Mouse (Mus musculus) neural tube, embryonic 11.5 days (tissue): ENCODE measurements at regions not wholly inside any gene's neighbourhood (a gene's known extent, or its start where the extent isn't known, plus 50 kb on each side); places are given as distances from the start of the nearest gene placed in this dataset.
"Not testable (repeated sequence)": the region's sequence is repeated elsewhere in the genome, so short reads cannot be mapped to it uniquely, and the experiment has no call there.

Experiments
- ATAC-seq: fragments of 200-750 bp; cut with Nextera tagmentation; 2 replicates; pipeline ENCODE4 v1.8.0; 2017; ENCODE audit warnings: moderate number of reproducible peaks, mild to moderate bottlenecking, moderate TSS enrichment, moderate library complexity; ENCODE audit not compliant: insufficient read depth, low FRiP score, low TSS enrichment
- DNase-seq: peaks from one replicate; pipeline ENCODE4 v3.0.0-alpha.2; 2015; ENCODE audit warnings: low spot score
- H3K27ac ChIP-seq: fragments of 300-500 bp; sonication (generic); 2 replicates; pipeline ENCODE4 v1.5.1; 2014; ENCODE audit warnings: low read depth, mild to moderate bottlenecking, low read length
- H3K27me3 ChIP-seq: fragments of 300-500 bp; sonication (generic); 2 replicates; pipeline ENCODE4 v1.6.1; 2014; ENCODE audit warnings: mild to moderate bottlenecking, low read length, mixed read lengths; ENCODE audit not compliant: control insufficient read depth, insufficient read depth
- H3K36me3 ChIP-seq: fragments of 300-500 bp; sonication (generic); 2 replicates; pipeline ENCODE4 v1.6.1; 2014; ENCODE audit warnings: mild to moderate bottlenecking, low read length, moderate library complexity, mixed read lengths; ENCODE audit not compliant: control insufficient read depth, insufficient read depth
- H3K4me1 ChIP-seq: fragments of 300-500 bp; sonication (generic); 2 replicates; pipeline ENCODE4 v1.6.1; 2014; ENCODE audit warnings: low read length, mixed read lengths; ENCODE audit not compliant: control insufficient read depth, insufficient read depth
- H3K4me2 ChIP-seq: fragments of 300-500 bp; sonication (generic); 2 replicates; pipeline ENCODE4 v1.6.1; 2014; ENCODE audit warnings: low read depth, mild to moderate bottlenecking, moderate library complexity
- H3K4me3 ChIP-seq: fragments of 300-500 bp; sonication (generic); 2 replicates; pipeline ENCODE4 v1.5.1; 2014; ENCODE audit warnings: low read depth, low read length
- H3K9ac ChIP-seq: fragments of 300-500 bp; sonication (generic); 2 replicates; pipeline ENCODE4 v1.6.1; 2014; ENCODE audit warnings: mild to moderate bottlenecking, low read length
- H3K9me3 ChIP-seq: fragments of 300-500 bp; sonication (generic); 2 replicates; pipeline ENCODE4 v1.6.1; 2016; ENCODE audit warnings: low read length; ENCODE audit not compliant: control insufficient read depth
- WGBS: fragments of 180-500 bp; shearing (Covaris S2); extraction: QIAGEN DNeasy Blood & Tissue Kit; methylation state at CpG from one replicate; pipeline ENCODE4 v1.1.7; 2014; 5-methylcytosine and 5-hydroxymethylcytosine counted together

- no peak overlapping the region for H3K9ac ChIP-seq
- peak; percentile 35 for DNase-seq
- no peak overlapping the region for H3K4me3 ChIP-seq
- no peaks in the 10 kb centered on the region for H3K36me3 ChIP-seq
- H3K27ac ChIP-seq, result no peak overlapping the region
- H3K9me3 ChIP-seq, result no peaks in the 10 kb centered on the region
- H3K4me2 ChIP-seq, result no peak overlapping the region
- H3K4me1 ChIP-seq, result peaks cover 6% of the 10 kb centered on the region; the same call in 1 of the 2 replicates
- peak; percentile 45; the same call in 1 of the 2 replicates for ATAC-seq
- H3K27me3 ChIP-seq, result no peaks in the 10 kb centered on the region
- WGBS, result 49% methylated on average over 14 of the region's 14 CpGs
These were observed 106.5 kb upstream of the Rad23b start for GRCm38 (mm10) chr4:55243091-55244058.

DNA sequence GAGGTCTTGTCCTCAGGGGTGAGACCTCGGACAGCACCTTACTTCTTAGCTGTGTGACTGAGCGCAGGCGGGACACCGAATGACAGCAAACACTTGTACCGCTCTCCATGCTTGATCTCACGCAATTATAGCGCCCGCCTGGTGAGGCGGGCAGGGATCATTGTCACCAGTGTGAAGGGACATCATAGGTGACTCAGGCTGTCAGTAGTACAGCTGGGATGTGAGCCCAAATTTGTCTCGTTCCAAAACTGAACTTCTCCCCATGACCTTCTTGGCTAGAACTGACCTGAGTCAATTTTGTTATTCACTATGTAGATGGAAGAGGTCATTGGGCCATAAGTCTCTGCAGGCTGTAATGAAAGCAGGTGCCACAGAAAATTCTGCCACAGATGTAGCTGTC is 104.1 kb upstream of the Rad23b start:
- Histone ChIP-seq H3K27ac (no peak overlapping the region), H3K27me3 (no peaks in the 10 kb centered on the region), H3K9me3 (no peaks in the 10 kb centered on the region), H3K9ac (no peak overlapping the region), H3K4me1 (peaks cover 6% of the 10 kb centered on the region; the same call in 1 of the 2 replicates), H3K4me2 (no peak overlapping the region), H3K4me3 (no peak overlapping the region), H3K36me3 (no peaks in the 10 kb centered on the region)
- no peak for DNase-seq
- no peak for ATAC-seq
- 85% methylated on average over 10 of the region's 10 CpGs for WGBS

DNA sequence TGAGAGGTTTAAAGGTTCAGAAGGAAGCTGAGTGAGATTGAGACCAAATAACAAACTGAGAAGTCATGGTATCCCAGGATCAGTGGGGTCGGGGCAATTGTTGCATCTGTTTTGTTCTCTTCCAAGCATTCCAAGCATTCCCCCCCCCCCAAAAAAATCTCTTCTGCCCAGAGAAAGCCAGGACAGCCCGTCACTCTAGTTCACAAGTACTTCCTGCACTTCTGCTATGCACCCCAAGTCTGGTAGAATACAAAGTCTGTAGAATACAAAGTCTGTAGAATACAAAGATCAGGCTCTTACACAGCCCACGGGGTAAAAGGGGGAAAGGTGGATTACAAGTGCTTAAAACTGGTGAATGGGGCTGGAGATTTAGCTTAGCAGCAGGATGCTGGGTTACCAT is 99.5 kb upstream of the Rad23b start:
- Histone ChIP-seq H3K4me1 (no peaks in the 10 kb centered on the region), H3K36me3 (no peaks in the 10 kb centered on the region), H3K4me2 (no peak overlapping the region), H3K27ac (no peak overlapping the region), H3K9ac (no peak overlapping the region), H3K27me3 (no peaks in the 10 kb centered on the region), H3K4me3 (no peak overlapping the region), H3K9me3 (no peaks in the 10 kb centered on the region)
- 32% methylated on average over 3 of the region's 3 CpGs for WGBS
- DNase-seq (no peak), ATAC-seq (no peak)

GRCm38 (mm10) chr4:55251546-55251945 is 98.3 kb upstream of the Rad23b start:
- Histone ChIP-seq H3K27ac (no peak overlapping the region), H3K9ac (no peak overlapping the region), H3K27me3 (no peaks in the 10 kb centered on the region), H3K4me1 (no peaks in the 10 kb centered on the region), H3K4me3 (no peak overlapping the region), H3K9me3 (no peaks in the 10 kb centered on the region), H3K4me2 (no peak overlapping the region), H3K36me3 (no peaks in the 10 kb centered on the region)
- ATAC-seq (no peak), DNase-seq (no peak)
- WGBS, result 85% methylated on average over 5 of the region's 5 CpGs

- Histone ChIP-seq H3K4me1 (no peaks in the 10 kb centered on the region), H3K36me3 (no peaks in the 10 kb centered on the region), H3K9me3 (no peaks in the 10 kb centered on the region), H3K4me3 (no peak overlapping the region), H3K27me3 (no peaks in the 10 kb centered on the region), H3K4me2 (no peak overlapping the region), H3K9ac (no peak overlapping the region), H3K27ac (no peak overlapping the region)
- WGBS, result 89% methylated on average over 8 of the region's 8 CpGs
- no peak for ATAC-seq
- no peak for DNase-seq
These were observed 96.1 kb upstream of the Rad23b start for GRCm38 (mm10) chr4:55253769-55254168.

GRCm38 (mm10) chr4:55271965-55272630 is 77.7 kb upstream of the Rad23b start:
- no peak overlapping the region for H3K4me3 ChIP-seq
- DNase-seq, result peak; percentile 6
- no peak overlapping the region for H3K4me2 ChIP-seq
- no peaks in the 10 kb centered on the region for H3K4me1 ChIP-seq
- ATAC-seq, result no peak
- 85% methylated on average over 8 of the region's 8 CpGs for WGBS
- no peak overlapping the region for H3K27ac ChIP-seq
- no peaks in the 10 kb centered on the region for H3K27me3 ChIP-seq
- no peak overlapping the region for H3K9ac ChIP-seq
- H3K36me3 ChIP-seq, result no peaks in the 10 kb centered on the region
- no peaks in the 10 kb centered on the region for H3K9me3 ChIP-seq

DNA sequence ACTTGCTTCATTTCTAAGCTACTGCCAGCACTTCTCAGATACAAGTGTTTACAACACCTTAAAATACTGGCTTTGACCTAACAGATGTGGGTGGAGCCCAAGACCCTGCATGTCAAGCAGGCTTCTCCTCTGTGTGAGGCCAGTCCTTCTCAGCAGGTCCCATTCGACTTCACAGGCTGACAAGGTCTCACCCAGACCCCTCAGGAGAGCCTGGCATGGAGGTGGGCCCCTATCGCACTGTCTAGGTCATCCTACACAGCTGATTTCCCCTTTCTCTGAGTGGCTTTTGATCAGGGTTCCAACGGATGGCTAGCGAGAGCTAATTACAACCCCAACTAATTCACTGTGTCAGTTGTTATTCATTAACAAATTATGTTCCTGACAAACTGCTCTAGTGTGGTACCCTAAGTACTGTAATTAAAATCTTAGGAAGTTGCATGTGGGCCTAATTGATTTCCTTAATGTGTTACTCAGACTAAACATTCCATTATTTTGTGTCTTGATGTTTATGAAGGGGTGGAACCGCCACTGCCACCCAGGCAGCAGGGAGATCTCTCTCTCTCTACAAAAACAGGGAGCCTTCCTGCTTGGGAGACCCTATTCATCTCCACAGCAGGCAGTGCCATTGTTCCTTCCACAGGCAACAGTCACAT is 73.4 kb upstream of the Rad23b start:
- Histone ChIP-seq H3K27me3 (no peaks in the 10 kb centered on the region), H3K4me1 (no peaks in the 10 kb centered on the region), H3K9me3 (no peaks in the 10 kb centered on the region), H3K4me2 (no peak overlapping the region), H3K36me3 (no peaks in the 10 kb centered on the region), H3K4me3 (no peak overlapping the region), H3K9ac (no peak overlapping the region), H3K27ac (no peak overlapping the region)
- ATAC-seq (no peak), DNase-seq (no peak)
- WGBS, result 8% methylated on average over 5 of the region's 5 CpGs

DNA sequence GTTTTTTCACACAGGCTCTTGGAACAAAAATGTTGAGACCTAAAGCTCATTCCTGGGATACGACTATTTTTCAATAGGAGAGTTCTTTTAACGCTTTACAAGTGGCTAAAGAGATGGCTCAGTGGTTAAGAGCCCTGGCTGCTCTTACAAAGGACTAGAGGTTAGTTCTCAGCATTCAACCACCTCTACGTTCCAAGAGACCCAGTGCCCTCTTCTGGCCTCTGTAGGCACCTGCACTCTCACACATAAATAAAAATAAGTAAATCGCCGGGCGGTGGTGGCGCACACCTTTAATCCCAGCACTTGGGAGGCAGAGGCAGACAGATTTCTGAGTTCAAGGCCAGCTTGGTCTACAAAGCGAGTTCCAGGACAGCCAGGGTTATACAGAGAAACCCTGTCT is 70.5 kb upstream of the Rad23b start:
- H3K36me3 ChIP-seq, H3K9me3 ChIP-seq, ATAC-seq, H3K9ac ChIP-seq, H3K27me3 ChIP-seq, H3K4me2 ChIP-seq, H3K27ac ChIP-seq, H3K4me1 ChIP-seq, H3K4me3 ChIP-seq: not testable (repeated sequence)
- 93% methylated on average over 8 of the region's 8 CpGs for WGBS
- peak; percentile 2 for DNase-seq
